Mouse (Mus musculus) right cerebral cortex, postnatal 36 days (tissue): Measurements from ENCODE around the gene Olfr1219.

Experiments
- DNase-seq, 2 experiments: peaks; one replicate each; pipeline ENCODE4 v3.0.0; 2022; ENCODE audit warnings: low spot score in 2 of 2, mixed read lengths in 1 of 2

Olfr1219 gene

GRCm38 (mm10) chr2:89083413-89083812 lies at the start of gene Olfr1219:
TSS of gene Olfr1219 (minus strand) at chr2:89083513.
- no peak for DNase-seq

GRCm38 (mm10) chr2:89132954-89133353 lies 49.6 kb upstream of the Olfr1219 start, which contains the start of gene Olfr1222:
TSS of gene Olfr1222 (minus strand) at chr2:89133054.
- no peak for DNase-seq

DNA sequence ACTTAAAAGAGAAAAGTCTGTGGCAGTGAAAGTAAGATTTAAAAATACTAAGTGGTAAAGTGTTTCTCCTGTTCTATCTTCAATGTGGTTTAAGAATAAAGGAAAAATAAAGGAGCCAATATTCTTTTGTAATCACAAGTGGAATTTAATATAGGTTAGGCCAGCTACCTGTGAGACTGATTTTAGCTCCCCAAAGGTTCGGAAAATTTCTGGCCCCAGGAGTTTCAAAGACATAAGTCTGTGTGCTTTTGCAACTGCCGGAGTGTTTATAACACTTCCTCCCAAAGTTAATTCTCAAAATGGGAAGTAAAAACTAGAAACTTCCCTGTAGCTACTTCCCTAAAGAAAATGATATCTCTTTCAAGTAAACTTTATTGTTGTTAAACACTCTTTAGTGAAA lies 33.9 kb upstream of the Olfr1219 start, which contains the start of gene Olfr1221:
TSS of gene Olfr1221 (minus strand) at position 101 of the 400 bp plus-strand sequence.
- no peak for DNase-seq

GRCm38 (mm10) chr2:89106735-89107134 lies 23.4 kb upstream of the Olfr1219 start, which contains the start of gene Olfr1220:
TSS of gene Olfr1220 (minus strand) at chr2:89106835.
- no peak for DNase-seq

- no peak for DNase-seq
Measured at GRCm38 (mm10) chr2:89105651-89106050, 22.3 kb upstream of the Olfr1219 start.

DNA sequence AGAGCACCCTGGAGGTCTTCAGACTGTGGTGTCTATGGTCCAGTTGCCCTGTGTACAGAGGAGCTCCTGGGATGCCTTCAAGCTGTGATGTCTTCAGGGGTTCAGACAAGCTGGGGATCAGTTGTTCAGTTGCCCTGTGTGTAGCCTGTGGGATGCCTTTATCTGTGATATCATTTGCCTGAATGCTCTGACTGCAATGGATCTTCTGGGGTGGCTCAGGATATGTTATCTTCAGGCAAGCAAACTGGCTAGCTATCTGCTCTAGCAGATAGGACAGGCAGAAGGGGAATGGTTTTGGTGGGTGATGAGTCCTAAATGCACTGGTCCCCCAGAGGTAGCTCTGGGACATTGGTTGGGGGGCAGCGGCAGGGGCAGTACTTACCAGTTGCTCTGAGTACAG lies 10.5 kb upstream of the Olfr1219 start:
- no peak for DNase-seq

GRCm38 (mm10) chr2:89081487-89081886 lies 1.8 kb downstream of the Olfr1219 start:
- no peak for DNase-seq

GRCm38 (mm10) chr2:89061087-89061486 lies 22.2 kb downstream of the Olfr1219 start, which contains the start of gene Olfr1218:
TSS of gene Olfr1218 (minus strand) at chr2:89061187.
- no peak for DNase-seq

- DNase-seq = no peak
Measured at GRCm38 (mm10) chr2:89031965-89032364, 51.3 kb downstream of the Olfr1219 start, which contains the start of gene Olfr1217. TSS of gene Olfr1217 (minus strand) at chr2:89032065.
